Mouse (Mus musculus) stomach, embryonic 14.5 days (tissue): ENCODE measurements around the gene Cpeb4. TPM values are rescaled to one million over a fixed set of nuclear protein-coding genes. Genes with fewer than 3 reads are reported as not detected.

Source experiments
- ATAC-seq: fragments of 200-750 bp; cut with Nextera tagmentation; 2 replicates; pipeline ENCODE4 v1.8.0; 2017; ENCODE audit warnings: low read depth, moderate TSS enrichment; ENCODE audit not compliant: insufficient number of reproducible peaks, insufficient read depth, low FRiP score
- H3K27ac ChIP-seq: fragments of 300-500 bp; sonication (generic); 2 replicates; pipeline ENCODE4 v1.5.1; 2014; ENCODE audit warnings: mild to moderate bottlenecking, low read length, moderate library complexity, mixed read lengths
- H3K27me3 ChIP-seq: fragments of 300-500 bp; sonication (generic); 2 replicates; pipeline ENCODE4 v1.6.1; 2014; ENCODE audit warnings: low read length, control low read depth, mixed read lengths; ENCODE audit not compliant: control insufficient read depth, insufficient read depth
- H3K36me3 ChIP-seq: fragments of 300-500 bp; sonication (generic); 2 replicates; pipeline ENCODE4 v1.6.1; 2014; ENCODE audit warnings: mild to moderate bottlenecking, control low read depth, low read length, moderate library complexity, mixed read lengths; ENCODE audit not compliant: control insufficient read depth, insufficient read depth
- H3K4me1 ChIP-seq: fragments of 300-500 bp; sonication (generic); 2 replicates; pipeline ENCODE4 v1.6.1; 2014; ENCODE audit warnings: low read length, control low read depth, mixed read lengths; ENCODE audit not compliant: control insufficient read depth, insufficient read depth
- H3K4me2 ChIP-seq: fragments of 300-500 bp; sonication (generic); replicated peaks from 2 replicates; pipeline ENCODE4 v1.6.1; 2014; ENCODE audit warnings: low read depth, low read length, control low read depth
- H3K4me3 ChIP-seq: fragments of 300-500 bp; sonication (generic); 2 replicates; pipeline ENCODE4 v1.5.1; 2014; ENCODE audit warnings: low read depth, low read length, control low read depth
- H3K9ac ChIP-seq: fragments of 300-500 bp; sonication (generic); replicated peaks from 2 replicates; pipeline ENCODE4 v1.6.1; 2014; ENCODE audit warnings: low read depth, mild to moderate bottlenecking, control low read depth, low read length, moderate library complexity, mixed read lengths
- H3K9me3 ChIP-seq: fragments of 300-500 bp; sonication (generic); 2 replicates; pipeline ENCODE4 v1.6.1; 2016; ENCODE audit warnings: low read depth, low read length, control low read depth; ENCODE audit not compliant: control insufficient read depth
- WGBS: fragments of 180-500 bp; shearing (Covaris S2); extraction: QIAGEN DNeasy Blood & Tissue Kit; methylation state at CpG from one replicate; pipeline ENCODE4 v1.1.7; 2014; 5-methylcytosine and 5-hydroxymethylcytosine counted together
- polyA plus RNA-seq: library from polyadenylated mRNA; unstranded; fragments of >200 nt; fragmentation: Nextera tagmentation; extraction: Ambion mirVana; gene quantifications from 2 replicates; pipeline ENCODE4 v1.2.1, GENCODE M21; 2014

Cpeb4 gene
- polyA plus RNA-seq, result 4.9 and 6.5 TPM in 2 replicates

GRCm38 (mm10) chr11:31871911-31872310 is at the start of gene Cpeb4:
Gene Cpeb4, plus strand, starts transcription at chr11:31872211.
- H3K9me3 ChIP-seq, result no peaks in the 10 kb centered on the region
- 83% methylated on average over 4 of the region's 4 CpGs for WGBS
- no peaks in the 10 kb centered on the region for H3K27me3 ChIP-seq
- peak within 1 kb of the TSS; percentile 80 for H3K4me2 ChIP-seq
- H3K27ac ChIP-seq, result no peak within 1 kb of the TSS
- H3K4me3 ChIP-seq, result peak within 1 kb of the TSS; percentile 70
- H3K9ac ChIP-seq, result peak within 1 kb of the TSS; percentile 64
- peaks cover 5% of the 10 kb centered on the region; the same call in 1 of the 2 replicates for H3K4me1 ChIP-seq
- H3K36me3 ChIP-seq, result no peaks in the 10 kb centered on the region
- ATAC-seq, result no peak

- Histone ChIP-seq H3K27me3 (no peaks in the 10 kb centered on the region), H3K27ac (no peak overlapping the region), H3K4me3 (no peak overlapping the region), H3K4me2 (no peak overlapping the region), H3K9ac (no peak overlapping the region), H3K9me3 (no peaks in the 10 kb centered on the region), H3K4me1 (0 out of 2 replicates have a peak, but pooled peaks cover 3% of the 10 kb centered on the region), H3K36me3 (no peaks in the 10 kb centered on the region)
- WGBS, result 77% methylated on average over 9 of the region's 9 CpGs
- ATAC-seq, result no peak
Measured at GRCm38 (mm10) chr11:31822556-31822955, 49.5 kb upstream of the Cpeb4 start.

- ATAC-seq, result no peak
- Histone ChIP-seq H3K4me1 (0 out of 2 replicates have a peak, but pooled peaks cover 3% of the 10 kb centered on the region), H3K27ac (no peak overlapping the region), H3K9me3 (no peaks in the 10 kb centered on the region), H3K36me3 (no peaks in the 10 kb centered on the region), H3K4me2 (no peak overlapping the region), H3K4me3 (no peak overlapping the region), H3K9ac (no peak overlapping the region), H3K27me3 (no peaks in the 10 kb centered on the region)
- 93% methylated on average over 7 of the region's 7 CpGs for WGBS
Measured at GRCm38 (mm10) chr11:31823513-31823912, 48.5 kb upstream of the Cpeb4 start.

GRCm38 (mm10) chr11:31824504-31825166 is 47.4 kb upstream of the Cpeb4 start:
- Histone ChIP-seq H3K4me3 (no peak overlapping the region), H3K4me2 (no peak overlapping the region), H3K9ac (no peak overlapping the region), H3K36me3 (no peaks in the 10 kb centered on the region), H3K9me3 (no peaks in the 10 kb centered on the region), H3K4me1 (0 out of 2 replicates have a peak, but pooled peaks cover 3% of the 10 kb centered on the region), H3K27ac (no peak overlapping the region), H3K27me3 (no peaks in the 10 kb centered on the region)
- peak; percentile 57; the same call in 1 of the 2 replicates for ATAC-seq
- WGBS, result 55% methylated on average over 14 of the region's 14 CpGs

GRCm38 (mm10) chr11:31828011-31828770 is 43.8 kb upstream of the Cpeb4 start:
- 65% methylated on average over 4 of the region's 4 CpGs for WGBS
- no peak for ATAC-seq
- no peak overlapping the region for H3K27ac ChIP-seq
- H3K4me3 ChIP-seq, result no peak overlapping the region
- no peaks in the 10 kb centered on the region for H3K4me1 ChIP-seq
- H3K9me3 ChIP-seq, result no peaks in the 10 kb centered on the region
- H3K36me3 ChIP-seq, result no peaks in the 10 kb centered on the region
- no peak overlapping the region for H3K9ac ChIP-seq
- H3K27me3 ChIP-seq, result no peaks in the 10 kb centered on the region
- H3K4me2 ChIP-seq, result no peak overlapping the region

GRCm38 (mm10) chr11:31828771-31829072 is 43.3 kb upstream of the Cpeb4 start:
- no peak overlapping the region for H3K4me2 ChIP-seq
- no peaks in the 10 kb centered on the region for H3K27me3 ChIP-seq
- ATAC-seq, result no peak
- 66% methylated on average over 2 of the region's 2 CpGs for WGBS
- H3K4me3 ChIP-seq, result no peak overlapping the region
- no peaks in the 10 kb centered on the region for H3K36me3 ChIP-seq
- H3K9ac ChIP-seq, result no peak overlapping the region
- no peaks in the 10 kb centered on the region for H3K9me3 ChIP-seq
- H3K4me1 ChIP-seq, result no peaks in the 10 kb centered on the region
- H3K27ac ChIP-seq, result no peak overlapping the region

GRCm38 (mm10) chr11:31830213-31831151 is 41.5 kb upstream of the Cpeb4 start:
- no peaks in the 10 kb centered on the region for H3K4me1 ChIP-seq
- no peak overlapping the region for H3K9ac ChIP-seq
- H3K4me2 ChIP-seq, result no peak overlapping the region
- no peak overlapping the region for H3K4me3 ChIP-seq
- H3K27ac ChIP-seq, result no peak overlapping the region
- no peaks in the 10 kb centered on the region for H3K9me3 ChIP-seq
- H3K36me3 ChIP-seq, result no peaks in the 10 kb centered on the region
- ATAC-seq, result no peak
- WGBS, result 56% methylated on average over 10 of the region's 10 CpGs
- no peaks in the 10 kb centered on the region for H3K27me3 ChIP-seq

GRCm38 (mm10) chr11:31831451-31831850 is 40.6 kb upstream of the Cpeb4 start:
- ATAC-seq, result peak; percentile 29; the same call in 1 of the 2 replicates
- WGBS, result 66% methylated on average over 5 of the region's 5 CpGs
- no peak overlapping the region for H3K27ac ChIP-seq
- H3K4me3 ChIP-seq, result no peak overlapping the region
- no peaks in the 10 kb centered on the region for H3K9me3 ChIP-seq
- H3K36me3 ChIP-seq, result no peaks in the 10 kb centered on the region
- no peaks in the 10 kb centered on the region for H3K4me1 ChIP-seq
- no peaks in the 10 kb centered on the region for H3K27me3 ChIP-seq
- no peak overlapping the region for H3K9ac ChIP-seq
- H3K4me2 ChIP-seq, result no peak overlapping the region
